Mouse (Mus musculus): Measurements from ENCODE around the gene Mvb12b. TPM values are rescaled to one million over a fixed set of nuclear protein-coding genes. Genes with fewer than 3 reads are reported as not detected.
A peak's percentile ranks its signal among the peaks of the same experiment; 100 is the strongest.

The Mvb12b gene
- polyA plus RNA-seq, 1 experiment from 2014 or later, result 85.8 TPM

DNA sequence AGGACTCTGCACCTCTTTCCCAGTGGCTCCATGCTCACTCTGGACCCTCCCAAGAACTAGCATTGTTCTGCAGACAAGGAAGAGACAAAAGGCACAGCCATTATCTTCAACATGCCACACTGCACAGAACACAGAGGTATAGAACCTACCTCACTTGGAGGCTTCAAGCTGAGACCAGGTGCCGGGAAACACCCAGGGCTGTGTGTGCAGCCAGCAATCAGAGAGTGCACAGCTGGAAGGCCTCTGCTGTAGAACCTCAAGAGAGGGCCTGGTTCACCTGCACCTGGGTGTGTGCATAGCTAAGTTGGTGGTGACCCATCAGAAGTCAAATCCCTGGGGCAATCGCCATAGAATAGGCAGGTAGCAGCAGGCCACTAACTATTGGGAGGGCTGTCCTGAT lies 8.5 kb downstream of the Mvb12b start:
- WGBS, result 75% methylated on average over 2 of the region's 2 CpGs

DNA sequence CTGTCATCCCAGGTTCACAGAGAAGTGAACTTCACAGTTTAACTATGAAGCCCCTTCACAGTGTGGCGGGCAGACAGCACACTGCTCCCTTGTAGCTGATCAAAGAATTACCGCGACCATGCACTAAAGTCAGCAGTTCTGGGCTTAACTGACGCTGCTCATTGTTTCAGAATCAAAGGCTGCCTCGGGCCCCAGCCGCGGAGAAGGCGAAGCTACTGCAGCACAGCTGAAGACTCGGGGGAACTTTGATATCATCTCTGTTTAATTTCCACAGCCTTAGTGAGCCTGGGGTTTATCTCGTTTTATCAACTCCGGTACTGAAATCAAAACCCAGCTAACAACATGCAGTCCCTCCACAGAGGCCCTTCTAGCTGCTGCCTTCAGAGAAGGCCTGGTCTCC lies 9.3 kb downstream of the Mvb12b start:
- Histone ChIP-seq H3K9ac (replicated peaks) (no peak overlapping the region), H3K9me3 (no peaks in the 10 kb centered on the region), H3K36me3 (peaks cover 7% of the 10 kb centered on the region), H3K27me3 (no peaks in the 10 kb centered on the region), H3K27ac (replicated peaks) (peak overlapping the region; percentile 96), H3K4me2 (replicated peaks) (no peak overlapping the region), H3K4me1 (peaks cover 77% of the 10 kb centered on the region), H3K4me3 (no peak overlapping the region)
- 0 out of 2 replicates have a peak, but pooled peaks have one; percentile 15 for ATAC-seq (replicated peaks)
- WGBS, result 13% methylated on average over 11 of the region's 11 CpGs

More for the DNA sequence above, 8.5 kb downstream of the Mvb12b start:
- ATAC-seq (replicated peaks), result no peak
- no peaks in the 10 kb centered on the region for H3K36me3 ChIP-seq
- H3K27me3 ChIP-seq, result no peaks in the 10 kb centered on the region
- peak overlapping the region; percentile 96; the same call in 1 of the 2 replicates for H3K27ac ChIP-seq (replicated peaks)
- no peak overlapping the region for H3K4me2 ChIP-seq (replicated peaks)
- H3K4me1 ChIP-seq, result peaks cover 83% of the 10 kb centered on the region
- H3K9ac ChIP-seq (replicated peaks), result no peak overlapping the region
- H3K4me3 ChIP-seq, result no peak overlapping the region
- H3K9me3 ChIP-seq, result no peaks in the 10 kb centered on the region

DNA sequence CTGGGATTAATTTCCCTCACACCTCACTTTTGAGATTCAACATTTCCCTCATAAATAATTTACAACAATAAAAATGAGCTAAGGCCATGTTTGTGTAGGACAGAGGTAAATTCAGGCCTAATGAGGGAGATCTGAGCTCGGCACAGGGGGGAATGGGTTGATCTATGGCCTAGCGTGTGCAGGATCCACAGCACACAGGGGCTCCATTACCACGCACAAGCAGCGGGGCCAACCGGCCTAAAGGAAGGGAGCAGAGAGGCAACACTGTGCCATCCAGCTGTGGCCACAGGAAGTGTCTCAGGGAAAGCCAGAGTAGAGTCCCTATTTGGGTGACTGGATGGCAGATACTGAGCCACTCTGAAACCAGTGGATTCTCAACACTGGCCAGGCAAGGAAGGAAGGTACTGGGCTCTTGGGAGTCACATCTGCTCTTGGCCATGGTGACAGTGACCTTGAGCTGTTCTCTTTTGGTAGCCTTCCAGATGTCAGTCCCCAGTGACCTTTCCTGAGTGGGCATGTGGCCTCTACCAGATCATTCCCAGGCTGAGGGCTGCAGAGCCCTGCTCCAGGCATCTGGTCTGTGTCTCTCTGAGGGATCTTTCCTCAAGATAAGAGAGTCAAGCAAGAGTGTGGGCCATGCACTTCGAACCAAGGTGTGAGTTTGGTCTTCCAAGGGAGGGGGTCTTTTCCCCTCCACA lies 9.9 kb downstream of the Mvb12b start:
- no peak overlapping the region for H3K4me2 ChIP-seq (replicated peaks)
- no peak overlapping the region for H3K9ac ChIP-seq (replicated peaks)
- no peaks in the 10 kb centered on the region for H3K9me3 ChIP-seq
- H3K36me3 ChIP-seq, result peaks cover 14% of the 10 kb centered on the region
- H3K27me3 ChIP-seq, result no peaks in the 10 kb centered on the region
- H3K4me3 ChIP-seq, result no peak overlapping the region
- H3K4me1 ChIP-seq, result peaks cover 71% of the 10 kb centered on the region
- 80% methylated on average over 6 of the region's 6 CpGs for WGBS
- 0 out of 2 replicates have a peak, but pooled peaks have one; percentile 0 for ATAC-seq (replicated peaks)
- H3K27ac ChIP-seq (replicated peaks), result peak overlapping the region; percentile 96

DNA sequence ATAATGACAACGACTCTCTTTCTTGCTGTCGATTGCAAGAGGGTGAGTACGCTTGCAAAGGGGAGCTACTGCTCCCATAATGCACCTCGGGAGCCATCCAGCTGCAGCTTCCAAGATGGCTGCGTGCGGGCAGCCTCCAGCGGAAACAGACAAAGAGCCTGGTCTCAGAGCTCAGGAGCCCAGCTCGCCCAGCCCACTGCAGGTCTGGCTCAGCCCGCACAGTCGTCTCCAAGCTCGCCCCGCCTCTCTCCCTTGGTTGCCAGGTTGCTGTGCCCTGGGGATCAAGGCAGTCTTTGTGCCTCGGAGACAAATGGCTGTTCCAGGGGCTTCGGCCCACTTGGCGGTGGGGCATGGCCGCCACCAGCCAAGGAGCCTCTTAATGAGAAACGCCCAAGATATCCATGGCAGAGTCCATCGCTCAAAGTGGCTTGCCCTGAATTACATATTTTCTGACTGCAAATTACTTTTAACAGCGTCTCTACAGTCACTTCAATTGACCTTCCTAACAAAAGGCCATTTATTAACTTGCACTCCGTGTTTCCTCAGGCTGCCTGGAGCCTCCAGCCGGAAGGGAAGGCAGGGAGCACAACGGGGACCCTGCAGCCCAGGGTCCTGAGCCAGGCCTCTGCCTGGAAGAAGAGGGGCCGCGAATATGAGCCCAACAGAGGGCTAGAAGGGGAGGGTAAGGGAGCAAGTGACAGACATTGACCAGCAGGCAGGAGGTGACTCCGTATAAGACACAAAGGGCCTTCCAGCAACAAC lies 11.0 kb downstream of the Mvb12b start:
- WGBS, result 2% methylated on average over 25 of the region's 25 CpGs
- H3K9me3 ChIP-seq, result no peaks in the 10 kb centered on the region
- peaks cover 60% of the 10 kb centered on the region for H3K4me1 ChIP-seq
- peaks cover 25% of the 10 kb centered on the region for H3K36me3 ChIP-seq
- peak overlapping the region; percentile 17 for H3K4me3 ChIP-seq
- H3K9ac ChIP-seq (replicated peaks), result peak overlapping the region; percentile 39
- H3K4me2 ChIP-seq (replicated peaks), result peak overlapping the region; percentile 40
- ATAC-seq (replicated peaks), result peak; percentile 86
- peak overlapping the region; percentile 96 for H3K27ac ChIP-seq (replicated peaks)
- H3K27me3 ChIP-seq, result no peaks in the 10 kb centered on the region

DNA sequence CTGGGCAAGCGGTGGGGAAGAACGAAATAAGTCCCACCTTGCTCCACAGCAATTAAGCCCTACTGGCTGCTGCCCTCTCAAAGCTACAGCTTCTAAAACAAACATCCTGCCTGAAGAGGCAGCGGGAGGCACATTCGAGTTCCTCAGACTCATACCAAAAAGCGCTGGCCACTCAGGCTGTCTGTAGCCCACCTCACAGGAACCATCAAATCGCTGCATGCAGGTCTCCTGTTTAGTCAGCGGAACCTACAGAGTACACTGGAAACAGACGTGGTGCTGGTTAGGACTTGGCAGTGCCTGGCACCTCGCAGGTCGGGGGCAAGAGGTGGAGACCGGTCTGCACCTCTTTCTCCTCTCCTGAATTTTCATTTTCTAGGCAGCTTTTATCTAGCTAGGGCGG lies 12.2 kb downstream of the Mvb12b start:
- H3K4me3 ChIP-seq, result no peak overlapping the region
- peak overlapping the region; percentile 5; the same call in 1 of the 2 replicates for H3K9ac ChIP-seq (replicated peaks)
- no peak overlapping the region for H3K4me2 ChIP-seq (replicated peaks)
- WGBS, result 74% methylated on average over 12 of the region's 12 CpGs
- ATAC-seq (replicated peaks), result no peak
- no peaks in the 10 kb centered on the region for H3K9me3 ChIP-seq
- H3K27me3 ChIP-seq, result no peaks in the 10 kb centered on the region
- peaks cover 54% of the 10 kb centered on the region for H3K4me1 ChIP-seq
- H3K27ac ChIP-seq (replicated peaks), result peak overlapping the region; percentile 96
- peaks cover 36% of the 10 kb centered on the region for H3K36me3 ChIP-seq

DNA sequence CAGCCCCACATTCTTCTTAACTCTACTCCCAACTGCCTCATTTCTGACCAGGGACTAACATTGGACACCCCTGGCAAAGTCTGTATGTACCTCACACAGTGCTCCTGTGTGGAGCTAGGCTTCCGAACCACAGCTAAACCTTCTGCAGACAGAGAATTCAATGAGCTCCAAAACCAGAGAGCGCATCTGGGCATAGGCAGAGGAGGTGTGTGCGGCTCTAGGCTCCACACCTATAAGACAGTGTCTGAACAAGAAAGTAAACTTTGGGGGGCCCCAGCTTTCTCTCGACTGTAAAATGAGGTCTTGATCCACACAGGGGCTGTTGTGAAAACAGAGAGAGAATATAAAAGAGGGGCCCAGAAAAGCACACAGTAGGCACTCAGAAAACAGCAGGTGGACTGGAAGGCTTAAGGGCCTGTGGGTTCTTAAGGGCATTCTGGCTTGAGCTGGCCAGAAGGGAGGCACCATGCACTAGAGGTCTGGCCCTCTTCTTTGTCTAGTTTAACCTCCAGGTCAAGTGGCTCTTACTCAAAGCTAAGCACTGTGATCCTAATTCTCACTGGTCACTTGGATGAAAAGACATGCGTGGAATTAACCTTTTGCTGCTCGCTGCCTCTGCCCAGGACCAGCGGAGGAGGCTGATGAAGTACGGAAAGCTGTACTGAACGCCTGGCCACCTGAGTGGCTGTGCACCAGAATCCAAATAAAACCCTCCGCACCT lies 12.7 kb downstream of the Mvb12b start:
- Histone ChIP-seq H3K4me3 (no peak overlapping the region), H3K36me3 (peaks cover 37% of the 10 kb centered on the region), H3K27me3 (no peaks in the 10 kb centered on the region), H3K27ac (replicated peaks) (peak overlapping the region; percentile 96), H3K9me3 (no peaks in the 10 kb centered on the region), H3K4me2 (replicated peaks) (no peak overlapping the region), H3K9ac (replicated peaks) (no peak overlapping the region), H3K4me1 (peaks cover 50% of the 10 kb centered on the region)
- 68% methylated on average over 10 of the region's 10 CpGs for WGBS
- ATAC-seq (replicated peaks), result no peak

DNA sequence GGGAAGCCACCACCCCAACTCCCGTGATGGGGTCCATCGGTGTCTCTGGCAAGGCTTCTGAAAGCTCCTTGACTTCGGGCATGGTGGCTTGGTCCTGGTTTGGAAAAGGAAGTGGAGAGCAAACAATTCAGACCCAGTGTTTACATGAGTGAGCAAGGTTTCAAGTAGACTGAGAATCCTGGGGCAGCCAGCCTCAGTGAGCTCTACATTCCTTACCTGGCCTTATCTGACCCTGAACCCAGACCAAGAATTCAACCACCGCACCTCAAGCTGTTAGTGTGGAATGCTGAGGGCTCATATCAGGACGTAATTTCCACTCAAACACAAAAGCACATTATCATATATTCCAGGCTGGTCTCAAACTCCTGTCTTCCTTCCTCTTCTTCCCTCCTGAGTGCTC lies 13.4 kb downstream of the Mvb12b start:
- no peak for ATAC-seq (replicated peaks)
- Histone ChIP-seq H3K27me3 (no peaks in the 10 kb centered on the region), H3K36me3 (peaks cover 37% of the 10 kb centered on the region), H3K4me3 (no peak overlapping the region), H3K4me1 (peaks cover 50% of the 10 kb centered on the region), H3K27ac (replicated peaks) (no peak overlapping the region), H3K4me2 (replicated peaks) (no peak overlapping the region), H3K9me3 (no peaks in the 10 kb centered on the region), H3K9ac (replicated peaks) (no peak overlapping the region)
- WGBS, result 92% methylated on average over 5 of the region's 5 CpGs

DNA sequence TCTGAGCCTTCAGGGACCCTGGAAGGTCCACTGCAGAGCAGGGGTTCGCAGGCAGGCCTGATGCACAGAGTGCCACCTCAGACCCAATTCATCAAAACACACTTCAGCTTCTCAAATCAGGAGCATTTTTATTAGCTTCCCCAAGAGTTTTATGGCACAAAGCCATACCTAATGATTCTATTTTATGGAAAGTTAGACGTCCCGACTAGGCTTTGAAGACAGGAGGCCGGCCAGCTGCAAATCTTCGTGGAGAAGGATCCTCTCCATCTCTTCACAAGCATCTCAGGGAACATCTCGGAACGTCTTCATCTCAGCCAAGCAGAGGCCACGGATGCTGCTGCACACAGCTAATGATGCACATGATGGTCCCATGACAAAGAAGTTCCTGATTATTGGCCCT lies 14.2 kb downstream of the Mvb12b start:
- Histone ChIP-seq H3K9ac (replicated peaks) (no peak overlapping the region), H3K27ac (replicated peaks) (no peak overlapping the region), H3K27me3 (no peaks in the 10 kb centered on the region), H3K9me3 (no peaks in the 10 kb centered on the region), H3K4me1 (peaks cover 41% of the 10 kb centered on the region), H3K36me3 (peaks cover 37% of the 10 kb centered on the region), H3K4me2 (replicated peaks) (no peak overlapping the region), H3K4me3 (no peak overlapping the region)
- WGBS, result 88% methylated on average over 8 of the region's 8 CpGs
- no peak for ATAC-seq (replicated peaks)

DNA sequence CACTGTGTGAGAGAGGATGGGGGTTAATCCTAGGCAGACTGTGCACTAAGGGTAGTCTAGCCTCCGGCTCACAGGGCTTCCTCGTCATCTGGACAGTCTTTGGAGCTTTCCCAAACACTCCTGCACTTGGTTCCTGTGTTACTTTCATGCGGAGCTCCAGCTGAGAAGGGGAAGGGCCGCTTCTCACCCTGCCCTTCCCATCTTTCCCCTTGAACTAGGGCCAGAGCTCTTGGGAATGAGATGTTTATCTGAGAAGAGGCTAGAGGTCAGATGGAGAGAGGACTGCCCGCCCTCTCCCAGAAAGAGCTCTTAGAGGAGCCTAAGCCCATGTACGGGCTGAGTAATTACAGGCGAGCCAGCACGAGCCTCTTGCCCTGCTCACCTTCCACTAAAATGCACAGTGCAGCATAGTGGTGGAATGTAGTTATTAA lies 14.9 kb downstream of the Mvb12b start:
- Histone ChIP-seq H3K9me3 (no peaks in the 10 kb centered on the region), H3K36me3 (peaks cover 37% of the 10 kb centered on the region), H3K9ac (replicated peaks) (no peak overlapping the region), H3K4me2 (replicated peaks) (no peak overlapping the region), H3K27ac (replicated peaks) (no peak overlapping the region), H3K4me1 (peaks cover 35% of the 10 kb centered on the region), H3K4me3 (no peak overlapping the region), H3K27me3 (no peaks in the 10 kb centered on the region)
- ATAC-seq (replicated peaks), result no peak
- 80% methylated on average over 8 of the region's 8 CpGs for WGBS

DNA sequence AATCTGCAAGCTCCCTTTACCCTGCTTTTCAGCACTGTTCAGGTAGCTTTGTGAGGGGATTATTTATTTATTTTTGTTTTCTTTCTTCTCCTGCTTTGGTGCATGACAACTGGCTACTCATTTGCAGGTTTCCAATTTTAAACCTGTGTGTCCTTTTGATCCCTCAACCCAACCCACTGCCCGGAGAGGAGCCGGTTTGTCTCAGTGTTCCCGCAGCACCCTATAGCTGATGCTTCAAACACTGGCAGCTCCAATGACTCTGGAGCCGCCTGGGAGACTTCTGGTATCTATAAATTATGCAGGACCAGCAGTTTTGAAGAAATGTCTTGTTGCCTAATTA lies 16.6 kb downstream of the Mvb12b start:
- no peaks in the 10 kb centered on the region for H3K27me3 ChIP-seq
- H3K4me2 ChIP-seq (replicated peaks), result no peak overlapping the region
- no peak overlapping the region for H3K4me3 ChIP-seq
- H3K27ac ChIP-seq (replicated peaks), result peak overlapping the region; percentile 29; the same call in 1 of the 2 replicates
- H3K9ac ChIP-seq (replicated peaks), result no peak overlapping the region
- ATAC-seq (replicated peaks), result no peak
- no peaks in the 10 kb centered on the region for H3K9me3 ChIP-seq
- peaks cover 37% of the 10 kb centered on the region for H3K36me3 ChIP-seq
- H3K4me1 ChIP-seq, result peaks cover 18% of the 10 kb centered on the region
- WGBS, result 82% methylated on average over 4 of the region's 4 CpGs

DNA sequence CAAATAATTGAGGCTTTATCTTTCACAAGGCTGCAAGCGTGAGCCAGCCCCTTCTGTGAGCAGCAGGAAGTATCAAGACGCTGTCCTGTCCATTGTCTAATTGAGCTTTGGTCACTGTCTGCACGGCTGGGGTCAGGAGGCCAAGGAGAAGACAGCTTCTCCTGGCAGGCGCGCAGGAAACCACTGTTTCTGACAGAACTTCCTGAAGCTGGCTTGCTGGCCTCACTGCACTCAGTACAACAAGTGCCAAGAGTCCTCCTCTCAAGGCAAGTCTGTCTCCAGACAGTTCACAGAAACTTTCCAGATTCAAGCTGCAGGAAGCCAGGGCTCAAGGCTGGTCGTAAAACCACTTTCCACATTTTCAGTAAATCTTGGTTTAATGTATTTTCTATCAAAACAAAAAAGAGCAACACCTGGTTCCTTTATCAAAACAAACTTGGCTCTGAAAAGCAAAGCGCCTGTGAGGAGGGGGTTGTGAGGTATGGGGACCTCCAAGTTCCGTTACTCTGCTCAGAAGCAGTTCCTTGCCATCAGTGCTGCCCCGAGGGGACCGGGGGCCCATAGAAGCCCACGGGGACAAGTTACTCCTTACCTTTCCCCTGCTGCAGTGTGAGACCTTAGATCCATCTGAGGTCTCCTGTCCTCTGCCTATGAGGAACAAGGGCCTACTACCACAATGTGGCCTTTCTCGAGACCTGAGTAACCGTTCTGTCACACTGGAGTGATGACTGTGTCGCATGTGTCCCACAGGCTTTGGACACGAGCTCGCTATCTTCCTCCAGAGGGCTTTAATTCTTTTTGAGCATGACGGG lies 17.2 kb downstream of the Mvb12b start:
- 71% methylated on average over 17 of the region's 17 CpGs for WGBS
- H3K27me3 ChIP-seq, result no peaks in the 10 kb centered on the region
- H3K9me3 ChIP-seq, result no peaks in the 10 kb centered on the region
- H3K4me1 ChIP-seq, result peaks cover 13% of the 10 kb centered on the region
- H3K4me2 ChIP-seq (replicated peaks), result no peak overlapping the region
- H3K4me3 ChIP-seq, result no peak overlapping the region
- H3K9ac ChIP-seq (replicated peaks), result no peak overlapping the region
- ATAC-seq (replicated peaks), result no peak
- H3K27ac ChIP-seq (replicated peaks), result peak overlapping the region; percentile 29
- peaks cover 37% of the 10 kb centered on the region for H3K36me3 ChIP-seq

All from forebrain, embryonic 15.5 days (tissue).